Mouse (Mus musculus): ENCODE measurements around the gene Tshb.

DNA sequence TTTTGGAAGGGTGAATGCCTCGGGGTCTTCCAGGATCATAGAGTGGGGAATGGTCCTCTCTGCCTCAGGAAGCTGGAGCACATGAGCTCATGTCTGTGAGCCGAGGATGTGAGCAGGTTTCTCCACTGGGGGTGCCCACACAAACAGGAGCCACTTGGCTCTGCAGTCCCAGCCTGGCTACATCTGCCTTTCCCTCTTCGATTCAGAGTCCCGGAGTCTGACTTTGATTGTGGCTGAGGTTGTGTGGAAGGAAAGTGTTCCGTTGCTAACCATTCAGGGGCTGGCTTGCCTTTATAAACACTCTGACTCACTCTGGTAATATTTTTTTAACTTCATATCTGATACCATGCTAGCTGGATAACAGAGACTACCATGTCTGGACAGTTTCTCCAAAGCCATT is 30.1 kb downstream of the Tshb start:
- TF ChIP-seq CTCF (IDR thresholded peaks at IDR 0.05; ENCODE audit: borderline replicate concordance, control insufficient read depth, extremely low read depth, insufficient read depth, low read length, poor library complexity) (no peak), POLR2A (IDR thresholded peaks at IDR 0.05; ENCODE audit: control insufficient read depth, extremely low read depth, insufficient read depth, low read length, poor library complexity) (no peak)

All from thymus, adult 2 months (tissue).